Mouse (Mus musculus): Measurements from ENCODE around the gene Gm3336.

GRCm38 (mm10) chr8:70675336-70675735, 43.0 kb upstream of the Gm3336 start:
- TF ChIP-seq CTCF (IDR thresholded peaks at IDR 0.05; ENCODE audit: control insufficient read depth, insufficient read depth, insufficient read length) (no peak), USF1 (IDR thresholded peaks at IDR 0.05; ENCODE audit: low read depth) (no peak)

All from C2C12 (cell line).